Mouse (Mus musculus): ENCODE results near the gene Olfr1153.

Olfr1153 gene

GRCm38 (mm10) chr2:87894662-87895061, at the start of gene Olfr1153:
TSS of gene Olfr1153 (plus strand) at chr2:87894962.
- in situ Hi-C loops (cut with MboI; ENCODE audit: low pct_unique_long_range_greater_than_20kb in 1 of 2, low sequenced_read_pairs in 2 of 2, unreplicated experiment in 1 of 2) = no loop called here

GRCm38 (mm10) chr2:87855562-87855961, 39.2 kb upstream of the Olfr1153 start, which contains the start of gene Olfr1151:
TSS of gene Olfr1151 (plus strand) at chr2:87855862.
- in situ Hi-C loops (cut with MboI; ENCODE audit: low pct_unique_long_range_greater_than_20kb in 1 of 2, low sequenced_read_pairs in 2 of 2, unreplicated experiment in 1 of 2) = no loop called here

- in situ Hi-C loops (cut with MboI; ENCODE audit: low pct_unique_long_range_greater_than_20kb in 1 of 2, low sequenced_read_pairs in 2 of 2, unreplicated experiment in 1 of 2) = no loop called here
Measured at GRCm38 (mm10) chr2:87866192-87866591, 28.6 kb upstream of the Olfr1153 start, which contains the start of gene Olfr1152. TSS of gene Olfr1152 (plus strand) at chr2:87866492.

- in situ Hi-C loops (cut with MboI; ENCODE audit: low pct_unique_long_range_greater_than_20kb in 1 of 2, low sequenced_read_pairs in 2 of 2, unreplicated experiment in 1 of 2) = no loop called here
Measured at GRCm38 (mm10) chr2:87905066-87905465, 10.3 kb downstream of the Olfr1153 start, which contains the start of gene Olfr1154. TSS of gene Olfr1154 (minus strand) at chr2:87905166.

- in situ Hi-C loops (cut with MboI; ENCODE audit: low pct_unique_long_range_greater_than_20kb in 1 of 2, low sequenced_read_pairs in 2 of 2, unreplicated experiment in 1 of 2) = no loop called here
Measured at GRCm38 (mm10) chr2:87945037-87945436, 50.3 kb downstream of the Olfr1153 start, which contains the start of gene Olfr1155. TSS of gene Olfr1155 (minus strand) at chr2:87945137.
